Mouse (Mus musculus): ENCODE data around the gene Msi2.

DNA sequence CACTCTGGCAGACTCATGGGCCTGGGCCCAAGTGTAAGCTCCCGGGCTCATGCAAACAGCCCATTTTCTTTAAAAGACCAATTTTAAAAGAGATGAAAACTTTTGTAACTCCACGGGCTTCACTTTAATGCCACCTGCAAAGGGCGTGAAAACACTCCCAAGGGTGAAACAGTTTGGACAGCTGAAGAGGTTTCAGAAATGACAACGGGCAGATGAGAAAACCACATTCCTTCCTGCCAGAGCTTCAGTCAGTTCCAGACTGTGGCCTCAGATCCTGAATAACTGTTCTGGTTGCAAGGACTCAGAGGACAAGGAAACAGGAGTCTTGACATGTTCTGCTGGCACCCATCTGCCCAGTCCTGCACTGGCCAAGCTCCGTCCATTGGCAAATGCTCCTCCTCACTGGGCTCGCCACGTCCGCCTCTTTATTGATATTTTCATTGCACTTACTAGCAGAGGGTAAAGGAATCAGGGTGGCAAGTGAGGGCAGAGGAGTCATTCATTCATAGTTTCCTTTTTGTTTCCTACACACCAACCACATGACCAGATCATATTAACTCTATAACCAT, 207.9 kb downstream of the Msi2 start:
- no peak for TF ChIP-seq POLR2A (IDR thresholded peaks at IDR 0.05; ENCODE audit: extremely low read depth, insufficient read depth, low read length)
- no peak for TF ChIP-seq CTCF (IDR thresholded peaks at IDR 0.05; ENCODE audit: low read depth, low read length)
